Mouse (Mus musculus): ENCODE data around the gene Olfr450.

The Olfr450 gene

GRCm38 (mm10) chr6:42811639-42812038 is at the start of gene Olfr450:
TSS of gene Olfr450 (plus strand) at chr6:42811939.
- DNase-seq (ENCODE audit: low spot score), result no peak

- no peak for DNase-seq (ENCODE audit: low spot score)
Measured at GRCm38 (mm10) chr6:42777066-42777465, 34.7 kb upstream of the Olfr450 start.

DNA sequence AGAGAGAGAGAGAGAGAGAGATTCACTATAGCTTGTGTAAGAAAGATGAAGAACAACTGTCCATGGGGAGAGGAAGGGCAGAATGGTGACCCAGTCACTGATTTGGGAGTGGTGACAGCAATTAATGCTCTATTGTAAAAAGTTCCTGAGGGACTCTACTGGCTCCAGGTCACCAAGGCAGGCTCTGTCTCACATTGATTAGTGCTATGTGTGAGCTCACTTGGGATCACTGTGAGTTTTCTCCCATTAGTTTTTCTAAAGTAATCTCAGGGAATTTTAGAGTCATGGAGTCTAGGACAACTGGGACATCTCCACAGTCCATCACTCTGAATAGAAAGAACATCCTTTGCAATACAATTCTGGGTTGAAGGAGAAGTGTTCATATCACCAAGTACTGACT is 26.9 kb upstream of the Olfr450 start, which contains the start of gene Olfr452:
Gene Olfr452, plus strand, starts transcription at position 301 of the 400 bp plus-strand sequence.
- no peak for DNase-seq (ENCODE audit: low spot score)

GRCm38 (mm10) chr6:42790247-42790948 is 21.3 kb upstream of the Olfr450 start:
- no peak for DNase-seq (ENCODE audit: low spot score)

- no peak for DNase-seq (ENCODE audit: low spot score)
Measured at GRCm38 (mm10) chr6:42790949-42791556, 20.7 kb upstream of the Olfr450 start.

DNA sequence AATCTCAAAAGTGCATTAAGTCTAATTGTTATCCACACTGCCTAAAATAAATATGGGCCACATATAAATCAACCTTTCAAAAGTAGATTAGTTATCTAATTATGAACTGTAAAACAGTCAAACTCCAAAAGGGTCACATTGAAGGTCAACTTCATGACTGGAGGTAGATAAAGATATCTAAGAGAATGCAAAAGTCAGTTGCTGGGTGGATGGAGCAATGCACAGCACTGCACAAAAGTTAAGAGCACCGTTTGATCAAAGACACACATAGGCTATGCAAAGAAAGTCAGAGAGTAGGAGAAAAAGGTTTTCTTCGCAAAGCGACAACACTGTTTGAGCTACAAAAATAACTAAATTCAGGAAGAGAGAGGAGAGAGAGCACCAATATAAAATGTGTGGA is 16.8 kb upstream of the Olfr450 start:
- DNase-seq (ENCODE audit: low spot score), result no peak

- DNase-seq (ENCODE audit: low spot score), result no peak
Measured at GRCm38 (mm10) chr6:42834084-42834483, 22.3 kb downstream of the Olfr450 start, which contains the start of gene Olfr449. TSS of gene Olfr449 (plus strand) at chr6:42834384.

GRCm38 (mm10) chr6:42860222-42860819 is 48.6 kb downstream of the Olfr450 start:
- no peak for DNase-seq (ENCODE audit: low spot score)

Data from T-cell, adult 2 months (primary cell).